Mouse (Mus musculus): ENCODE measurements around the gene Ncoa7. TPM values are rescaled to one million over a fixed set of nuclear protein-coding genes. Genes with fewer than 3 reads are reported as not detected.

Ncoa7 gene
- 8.3 and 9.4 TPM in 2 replicates for polyA plus RNA-seq (2014; fragmentation: Nextera tagmentation; extraction: Ambion mirVana)

- under 1% methylated on average over 82 of the region's 89 CpGs for WGBS
- peak within 1 kb of the TSS; percentile 90 to 93 for H3K4me3 ChIP-seq (ENCODE audit: control insufficient read depth in 1 of 2, insufficient read depth in 1 of 2, low read depth in 1 of 2, low read length in 2 of 2)
- no peaks in the 10 kb centered on the region for H3K9me3 ChIP-seq (ENCODE audit: control insufficient read depth, low read length)
- peak within 1 kb of the TSS; percentile 75 for H3K4me2 ChIP-seq (ENCODE audit: low read length)
- peak within 1 kb of the TSS; percentile 93 to 96 for H3K27ac ChIP-seq (replicated peaks in 1 of 2; ENCODE audit: control insufficient read depth in 1 of 2, insufficient read depth in 1 of 2, low read depth in 2 of 2, low read length in 2 of 2)
- H3K36me3 ChIP-seq (ENCODE audit: control insufficient read depth, insufficient read depth, low read length): no peaks in the 10 kb centered on the region
- H3K9ac ChIP-seq (ENCODE audit: low read length): peak within 1 kb of the TSS; percentile 90
- H3K4me1 ChIP-seq (ENCODE audit: control insufficient read depth in 2 of 2, insufficient read depth in 2 of 2, low read length in 2 of 2): peaks cover 3 to 9% of the 10 kb centered on the region in 2 experiments; a peak in 2 of 4 replicates
- peak; percentile 87 for ATAC-seq (ENCODE audit: insufficient number of reproducible peaks, insufficient read depth, low FRiP score, low read depth)
- no peaks in the 10 kb centered on the region for H3K27me3 ChIP-seq (ENCODE audit: control insufficient read depth, insufficient read depth, low read length)
Observed at GRCm38 (mm10) chr10:30802681-30803586, at the start of gene Ncoa7. TSS of gene Ncoa7 (minus strand) at chr10:30803326.

GRCm38 (mm10) chr10:30845101-30845825, 42.1 kb upstream of the Ncoa7 start:
- WGBS: 28% methylated on average over 13 of the region's 13 CpGs
- Histone ChIP-seq H3K27ac (replicated peaks in 1 of 2; ENCODE audit: control insufficient read depth in 1 of 2, insufficient read depth in 1 of 2, low read depth in 2 of 2, low read length in 2 of 2) (peak overlapping the region; percentile 42 to 94; a peak in 3 of 4 replicates), H3K9ac (ENCODE audit: low read length) (peak overlapping the region; percentile 84), H3K4me3 (ENCODE audit: control insufficient read depth in 1 of 2, insufficient read depth in 1 of 2, low read depth in 1 of 2, low read length in 2 of 2) (peak overlapping the region in 1 of 2 experiments; percentile 87; a peak in 2 of 4 replicates), H3K36me3 (ENCODE audit: control insufficient read depth, insufficient read depth, low read length) (peaks cover 4% of the 10 kb centered on the region; the same call in 1 of the 2 replicates), H3K4me2 (ENCODE audit: low read length) (peak overlapping the region; percentile 81), H3K4me1 (ENCODE audit: control insufficient read depth in 2 of 2, insufficient read depth in 2 of 2, low read length in 2 of 2) (peaks cover 5 to 15% of the 10 kb centered on the region in 2 experiments), H3K27me3 (ENCODE audit: control insufficient read depth, insufficient read depth, low read length) (no peaks in the 10 kb centered on the region), H3K9me3 (ENCODE audit: control insufficient read depth, low read length) (no peaks in the 10 kb centered on the region)
- no peak for ATAC-seq (ENCODE audit: insufficient number of reproducible peaks, insufficient read depth, low FRiP score, low read depth)

- peak overlapping the region; percentile 84 for H3K9ac ChIP-seq (ENCODE audit: low read length)
- no peaks in the 10 kb centered on the region for H3K27me3 ChIP-seq (ENCODE audit: control insufficient read depth, insufficient read depth, low read length)
- H3K27ac ChIP-seq (replicated peaks in 1 of 2; ENCODE audit: control insufficient read depth in 1 of 2, insufficient read depth in 1 of 2, low read depth in 2 of 2, low read length in 2 of 2): peak overlapping the region; percentile 94 to 96
- no peak for ATAC-seq (ENCODE audit: insufficient number of reproducible peaks, insufficient read depth, low FRiP score, low read depth)
- no peaks in the 10 kb centered on the region for H3K9me3 ChIP-seq (ENCODE audit: control insufficient read depth, low read length)
- peaks cover 8% of the 10 kb centered on the region; the same call in 1 of the 2 replicates for H3K36me3 ChIP-seq (ENCODE audit: control insufficient read depth, insufficient read depth, low read length)
- peaks cover 5 to 15% of the 10 kb centered on the region in 2 experiments for H3K4me1 ChIP-seq (ENCODE audit: control insufficient read depth in 2 of 2, insufficient read depth in 2 of 2, low read length in 2 of 2)
- peak overlapping the region; percentile 81 for H3K4me2 ChIP-seq (ENCODE audit: low read length)
- WGBS: 6% methylated on average over 30 of the region's 30 CpGs
- H3K4me3 ChIP-seq (ENCODE audit: control insufficient read depth in 1 of 2, insufficient read depth in 1 of 2, low read depth in 1 of 2, low read length in 2 of 2): peak overlapping the region; percentile 56 to 87
Observed at GRCm38 (mm10) chr10:30844191-30845010, 41.3 kb upstream of the Ncoa7 start.

GRCm38 (mm10) chr10:30843438-30844190, 40.5 kb upstream of the Ncoa7 start:
- 2% methylated on average over 21 of the region's 21 CpGs for WGBS
- H3K9ac ChIP-seq (ENCODE audit: low read length): peak overlapping the region; percentile 84

GRCm38 (mm10) chr10:30842643-30843437, 39.7 kb upstream of the Ncoa7 start, which contains the start of gene Hey2:
TSS of gene Hey2 (minus strand) at chr10:30842801.
- no peaks in the 10 kb centered on the region for H3K27me3 ChIP-seq (ENCODE audit: control insufficient read depth, insufficient read depth, low read length)
- no peaks in the 10 kb centered on the region for H3K9me3 ChIP-seq (ENCODE audit: control insufficient read depth, low read length)
- peak within 1 kb of the TSS; percentile 81 for H3K4me2 ChIP-seq (ENCODE audit: low read length)
- peak within 1 kb of the TSS; percentile 94 to 96 for H3K27ac ChIP-seq (replicated peaks in 1 of 2; ENCODE audit: control insufficient read depth in 1 of 2, insufficient read depth in 1 of 2, low read depth in 2 of 2, low read length in 2 of 2)
- WGBS: under 1% methylated on average over 70 of the region's 70 CpGs
- H3K4me3 ChIP-seq (ENCODE audit: control insufficient read depth in 1 of 2, insufficient read depth in 1 of 2, low read depth in 1 of 2, low read length in 2 of 2): peak within 1 kb of the TSS; percentile 85 to 87
- peaks cover 7 to 17% of the 10 kb centered on the region in 2 experiments for H3K4me1 ChIP-seq (ENCODE audit: control insufficient read depth in 2 of 2, insufficient read depth in 2 of 2, low read length in 2 of 2)
- H3K36me3 ChIP-seq (ENCODE audit: control insufficient read depth, insufficient read depth, low read length): peaks cover 15% of the 10 kb centered on the region
- peak; percentile 98 for ATAC-seq (ENCODE audit: insufficient number of reproducible peaks, insufficient read depth, low FRiP score, low read depth)
- H3K9ac ChIP-seq (ENCODE audit: low read length): peak within 1 kb of the TSS; percentile 96

More at GRCm38 (mm10) chr10:30843438-30844190, 40.5 kb upstream of the Ncoa7 start:
- H3K4me1 ChIP-seq (ENCODE audit: control insufficient read depth in 2 of 2, insufficient read depth in 2 of 2, low read length in 2 of 2): peaks cover 5 to 15% of the 10 kb centered on the region in 2 experiments
- peak overlapping the region; percentile 81 for H3K4me2 ChIP-seq (ENCODE audit: low read length)
- H3K27me3 ChIP-seq (ENCODE audit: control insufficient read depth, insufficient read depth, low read length): no peaks in the 10 kb centered on the region
- H3K4me3 ChIP-seq (ENCODE audit: control insufficient read depth in 1 of 2, insufficient read depth in 1 of 2, low read depth in 1 of 2, low read length in 2 of 2): peak overlapping the region; percentile 56 to 87
- H3K36me3 ChIP-seq (ENCODE audit: control insufficient read depth, insufficient read depth, low read length): peaks cover 10% of the 10 kb centered on the region; the same call in 1 of the 2 replicates
- H3K9me3 ChIP-seq (ENCODE audit: control insufficient read depth, low read length): no peaks in the 10 kb centered on the region
- ATAC-seq (ENCODE audit: insufficient number of reproducible peaks, insufficient read depth, low FRiP score, low read depth): no peak
- H3K27ac ChIP-seq (replicated peaks in 1 of 2; ENCODE audit: control insufficient read depth in 1 of 2, insufficient read depth in 1 of 2, low read depth in 2 of 2, low read length in 2 of 2): peak overlapping the region; percentile 94 to 96

GRCm38 (mm10) chr10:30842228-30842627, 39.1 kb upstream of the Ncoa7 start:
- H3K4me2 ChIP-seq (ENCODE audit: low read length): peak overlapping the region; percentile 81
- 1% methylated on average over 29 of the region's 29 CpGs for WGBS
- no peaks in the 10 kb centered on the region for H3K27me3 ChIP-seq (ENCODE audit: control insufficient read depth, insufficient read depth, low read length)
- ATAC-seq (ENCODE audit: insufficient number of reproducible peaks, insufficient read depth, low FRiP score, low read depth): peak; percentile 51
- peaks cover 21% of the 10 kb centered on the region for H3K36me3 ChIP-seq (ENCODE audit: control insufficient read depth, insufficient read depth, low read length)
- no peaks in the 10 kb centered on the region for H3K9me3 ChIP-seq (ENCODE audit: control insufficient read depth, low read length)
- H3K4me1 ChIP-seq (ENCODE audit: control insufficient read depth in 2 of 2, insufficient read depth in 2 of 2, low read length in 2 of 2): peaks cover 7 to 17% of the 10 kb centered on the region in 2 experiments
- peak overlapping the region; percentile 96 for H3K9ac ChIP-seq (ENCODE audit: low read length)
- peak overlapping the region; percentile 89 to 94 for H3K27ac ChIP-seq (replicated peaks in 1 of 2; ENCODE audit: control insufficient read depth in 1 of 2, insufficient read depth in 1 of 2, low read depth in 2 of 2, low read length in 2 of 2)
- peak overlapping the region; percentile 85 to 87 for H3K4me3 ChIP-seq (ENCODE audit: control insufficient read depth in 1 of 2, insufficient read depth in 1 of 2, low read depth in 1 of 2, low read length in 2 of 2)
